Mouse (Mus musculus) left cerebral cortex, adult 11 months (tissue): ENCODE measurements around the gene Amotl1.

Experiments
- DNase-seq: peaks from one replicate; pipeline ENCODE4 v3.0.0; 2022; ENCODE audit warnings: low spot score

Gene Amotl1

DNA sequence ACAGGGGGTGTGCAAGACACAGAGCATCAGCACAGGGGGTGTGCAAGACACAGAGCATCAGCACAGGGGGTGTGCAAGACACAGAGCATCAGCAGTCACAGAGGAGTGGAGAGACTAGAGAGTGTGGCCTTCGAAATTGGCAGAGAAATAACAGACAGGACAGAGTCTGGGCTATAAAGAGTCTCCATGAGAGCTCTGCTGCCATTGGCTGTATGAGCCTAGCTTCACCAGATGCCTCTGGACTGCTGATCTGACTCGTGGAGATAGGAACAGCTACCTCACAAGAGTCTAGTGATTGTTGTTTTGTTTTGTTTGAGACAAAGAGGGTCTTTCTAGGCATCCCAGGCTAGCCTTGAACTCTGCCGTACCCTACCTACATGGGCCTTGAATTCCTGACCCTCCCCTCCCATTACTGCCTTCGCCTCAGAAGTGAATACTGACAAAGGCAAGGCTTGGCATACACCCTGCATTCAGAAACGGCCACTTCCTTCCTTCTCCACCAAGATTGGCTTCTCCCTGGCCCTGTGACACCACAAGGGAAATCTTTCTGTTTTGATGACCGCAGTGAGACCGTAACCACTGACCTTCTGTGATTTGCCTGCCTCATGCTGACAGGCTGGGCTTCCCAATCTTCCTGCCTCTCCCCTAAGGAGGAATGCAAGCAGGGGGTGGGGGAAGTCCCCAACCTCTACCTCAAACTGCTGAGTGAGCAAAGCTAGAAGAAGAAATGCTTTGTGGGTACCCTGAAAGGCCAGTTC, 3.4 kb downstream of the Amotl1 start:
- DNase-seq, result no peak

DNA sequence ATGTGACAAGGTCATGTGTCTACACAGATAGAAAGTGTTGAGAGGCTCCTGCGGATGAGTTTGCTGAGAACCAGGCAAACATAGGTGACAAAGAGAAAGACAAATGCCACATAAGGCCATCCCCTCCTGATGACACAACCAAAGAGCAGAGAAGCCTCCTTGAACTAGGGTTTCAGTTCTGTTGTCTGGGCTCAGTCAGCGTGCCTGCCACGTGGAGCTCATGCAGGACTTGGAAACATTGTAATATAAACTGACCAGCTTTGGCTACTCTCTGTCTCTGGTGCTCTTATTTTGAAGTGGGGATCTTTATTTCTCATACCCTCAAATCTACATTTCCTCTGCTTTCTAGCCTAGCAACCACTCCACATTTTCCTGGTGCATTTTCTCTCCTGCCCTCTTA, 8.6 kb downstream of the Amotl1 start:
- DNase-seq, result no peak

DNA sequence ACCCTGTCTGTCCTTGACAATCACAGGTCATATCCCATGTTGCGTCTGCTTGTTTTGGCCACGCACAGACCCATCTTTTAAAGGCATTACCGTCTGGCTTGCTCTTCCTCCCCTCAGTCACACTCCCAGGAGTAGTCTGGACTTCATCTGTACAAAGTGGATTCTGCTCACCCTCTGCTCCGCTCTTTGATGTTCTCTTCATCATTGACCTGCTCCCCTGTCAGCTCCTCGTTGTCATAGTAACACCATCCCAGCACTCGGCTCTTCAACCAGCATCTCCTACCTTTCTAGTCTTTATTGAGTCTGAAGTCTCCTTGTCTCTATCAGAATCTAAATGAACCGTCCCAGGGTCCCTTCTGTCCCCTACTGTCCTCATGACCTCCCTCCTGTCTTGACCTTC, 9.3 kb downstream of the Amotl1 start:
- no peak for DNase-seq

DNA sequence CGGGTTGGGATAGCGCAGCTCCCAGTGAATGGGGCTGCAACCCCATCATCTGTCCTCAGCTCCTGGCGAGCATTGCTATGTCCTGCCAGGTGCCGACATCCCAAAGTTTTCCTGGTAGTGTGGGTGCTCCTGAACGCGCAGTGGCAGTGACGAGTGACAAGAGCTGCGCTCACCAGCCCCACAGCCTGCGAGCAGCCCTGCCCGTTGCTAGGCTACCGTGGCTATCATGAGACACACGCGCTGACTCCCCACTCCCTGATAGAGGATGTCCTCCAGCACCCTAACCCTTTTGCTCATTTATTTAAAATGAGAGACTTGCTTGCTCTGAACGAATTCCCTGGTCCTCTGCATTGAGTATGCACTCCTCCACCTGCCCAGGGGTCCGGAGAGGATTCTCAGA, 10.7 kb downstream of the Amotl1 start:
- no peak for DNase-seq

DNA sequence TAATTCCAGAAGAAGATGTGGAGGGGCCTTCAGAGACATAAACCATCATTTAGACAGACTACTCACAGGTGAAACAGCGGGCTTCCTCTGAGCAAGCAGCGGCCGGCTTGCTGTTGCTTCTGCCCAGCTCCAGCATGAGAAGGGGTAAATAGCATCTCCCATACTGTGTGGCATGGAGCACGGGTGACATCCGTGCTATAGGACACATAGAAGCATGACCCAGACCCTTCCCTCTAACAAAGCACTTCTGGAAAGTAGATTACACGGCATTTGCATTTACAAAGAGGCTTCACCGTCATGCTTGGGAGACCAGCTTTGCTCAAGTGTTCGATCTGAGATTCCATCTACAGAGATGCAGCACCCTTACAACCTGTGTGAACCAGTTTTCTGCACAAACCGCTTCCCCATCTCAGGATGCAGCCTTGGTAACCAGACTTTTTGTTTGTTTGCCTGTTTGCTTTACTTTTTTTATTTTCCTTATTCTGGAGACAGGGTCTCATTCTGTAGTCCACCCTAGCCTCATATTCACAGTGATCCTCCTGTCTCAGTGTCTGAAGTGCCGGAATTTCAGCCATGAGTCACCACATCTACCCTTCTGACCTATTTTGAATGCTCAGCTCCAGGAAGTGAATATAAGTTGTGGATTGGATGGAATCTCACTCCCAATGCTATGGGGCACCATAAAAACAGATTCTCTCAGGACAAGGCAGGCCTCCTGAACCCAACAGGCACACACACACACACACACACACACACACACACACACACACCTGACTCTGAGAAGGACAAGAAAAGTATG, 12.3 kb downstream of the Amotl1 start:
- DNase-seq, result no peak

DNA sequence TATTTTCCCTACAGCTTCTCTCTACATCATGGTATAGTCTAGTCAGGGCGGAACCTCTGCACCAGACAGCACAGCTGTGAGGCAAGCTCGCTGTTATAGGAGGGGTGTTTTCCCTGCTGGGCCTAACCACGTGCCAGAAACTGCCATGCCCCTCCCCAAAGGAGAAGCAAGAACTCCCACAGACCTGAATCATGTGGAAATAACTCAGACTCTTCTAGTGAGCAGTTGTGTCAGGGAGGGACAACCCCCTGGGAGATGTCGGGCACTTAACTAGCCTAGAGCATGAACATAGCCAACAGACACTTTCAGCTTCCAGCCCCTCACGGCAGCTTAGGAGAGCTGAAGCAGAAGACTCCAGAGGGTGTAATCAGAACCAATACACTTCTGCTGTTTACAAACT, 13.1 kb downstream of the Amotl1 start:
- DNase-seq, result no peak

DNA sequence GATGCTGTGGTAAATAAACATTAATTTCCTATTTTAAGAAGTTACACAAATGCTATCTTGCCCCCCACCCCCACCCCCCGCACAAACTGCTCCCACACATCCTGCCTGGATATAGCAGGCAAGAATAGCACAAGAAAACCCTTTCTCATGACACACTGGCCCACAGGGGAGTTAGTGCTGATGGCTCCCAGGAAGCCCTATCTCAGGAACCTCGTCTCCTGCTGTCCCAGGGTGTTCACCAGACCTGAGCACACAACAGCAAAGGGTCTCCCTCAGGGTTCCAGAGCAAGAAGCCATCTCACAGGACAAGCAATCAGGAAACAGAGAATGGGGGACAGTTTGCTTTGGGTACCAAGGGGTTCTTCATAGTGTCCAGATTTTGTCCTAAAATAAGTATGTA, 17.3 kb downstream of the Amotl1 start:
- no peak for DNase-seq

DNA sequence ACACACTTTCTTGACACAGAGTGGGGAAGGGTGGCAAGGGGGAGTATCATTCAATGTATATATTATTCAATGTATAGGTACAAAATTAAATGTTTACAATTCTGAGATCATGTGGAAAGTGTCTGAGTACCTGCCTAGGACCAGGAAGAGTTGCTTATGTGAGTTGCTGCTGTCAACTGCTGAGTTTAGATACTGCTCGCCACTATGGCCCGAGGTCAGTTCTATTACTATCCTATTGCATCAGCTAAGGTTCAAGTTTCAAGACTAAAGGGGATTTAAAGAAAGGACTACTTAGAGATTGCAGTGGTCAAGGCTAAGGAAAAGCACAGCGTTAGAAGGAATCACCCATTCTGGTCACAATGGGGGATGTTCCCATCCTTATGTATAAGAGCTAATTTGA, 18.9 kb downstream of the Amotl1 start:
- no peak for DNase-seq

DNA sequence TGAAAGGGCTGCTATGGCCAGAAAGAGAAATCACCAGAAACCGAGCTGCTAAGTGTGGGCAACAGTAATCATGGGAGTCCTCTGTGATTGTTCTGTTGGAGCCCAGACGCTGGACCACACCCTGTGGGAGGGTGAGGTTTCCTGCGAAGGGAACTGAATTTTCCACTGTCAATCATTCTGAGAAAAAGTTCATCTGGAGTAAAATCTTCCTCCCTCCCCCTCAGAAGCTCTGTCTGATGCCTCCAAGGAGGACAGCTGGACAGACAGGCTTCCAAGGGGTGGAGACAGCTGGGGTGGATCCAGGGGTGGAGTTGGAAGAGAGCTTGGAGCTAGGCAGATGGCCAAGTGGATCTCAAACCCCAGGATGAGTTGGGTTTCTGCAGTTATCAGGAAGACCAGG, 19.8 kb downstream of the Amotl1 start:
- no peak for DNase-seq

DNA sequence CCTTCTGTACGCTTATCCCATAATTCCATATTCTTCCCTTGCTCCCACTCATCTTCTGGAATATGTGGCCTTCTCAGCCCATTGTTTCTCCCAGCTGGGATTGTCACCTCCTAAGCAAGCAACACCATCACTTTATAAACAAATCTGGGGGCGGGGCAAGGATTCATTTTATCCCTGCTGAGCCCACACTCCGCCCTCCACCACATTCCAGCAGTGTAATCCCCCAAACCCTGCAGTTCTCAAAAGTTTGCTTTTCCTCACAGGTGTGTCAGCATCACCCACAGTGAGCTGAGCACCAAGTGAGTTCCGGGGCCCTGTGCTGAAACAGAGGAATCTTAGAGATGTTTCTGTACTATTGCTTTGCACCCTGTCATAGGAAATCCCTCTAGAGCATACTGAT, 20.9 kb downstream of the Amotl1 start:
- no peak for DNase-seq

DNA sequence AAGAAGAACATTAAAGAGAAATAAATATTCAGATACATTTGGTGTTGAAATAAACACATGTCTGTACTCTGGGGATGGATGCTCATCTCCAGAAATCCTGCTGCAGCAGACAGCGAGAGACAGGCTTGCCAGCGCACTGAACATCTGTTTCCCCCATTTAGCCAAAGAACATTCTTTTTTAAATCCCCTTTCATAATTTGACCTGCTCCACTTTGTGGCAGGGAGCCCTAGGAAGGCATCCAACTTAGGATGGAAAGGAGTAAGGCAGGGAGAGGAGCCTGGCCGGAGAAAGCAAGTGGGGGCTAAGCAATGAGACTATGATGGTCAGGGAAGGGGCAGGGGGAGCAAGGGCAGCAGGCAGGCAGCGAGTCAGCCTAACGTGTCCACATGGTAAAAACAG, 21.6 kb downstream of the Amotl1 start:
- DNase-seq, result no peak

DNA sequence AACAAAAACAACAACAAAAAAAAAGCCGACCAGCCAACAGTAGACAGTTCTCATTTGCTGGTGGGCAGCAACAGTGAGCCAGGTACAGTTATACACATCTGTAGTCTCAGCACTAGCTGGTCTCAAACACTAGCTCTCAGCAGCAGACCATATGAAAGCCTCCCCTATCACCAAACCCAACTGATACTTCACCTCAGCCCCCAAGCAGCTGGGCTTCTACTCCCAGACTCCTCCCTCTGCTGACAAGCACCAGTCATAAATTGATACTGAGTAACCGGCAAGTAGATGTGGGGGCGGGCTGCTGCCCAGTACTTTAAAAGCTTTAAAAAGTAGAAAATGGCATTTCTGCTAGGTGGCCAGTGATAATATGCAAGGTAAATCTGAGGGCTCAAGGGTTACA, 22.0 kb downstream of the Amotl1 start:
- DNase-seq, result no peak

DNA sequence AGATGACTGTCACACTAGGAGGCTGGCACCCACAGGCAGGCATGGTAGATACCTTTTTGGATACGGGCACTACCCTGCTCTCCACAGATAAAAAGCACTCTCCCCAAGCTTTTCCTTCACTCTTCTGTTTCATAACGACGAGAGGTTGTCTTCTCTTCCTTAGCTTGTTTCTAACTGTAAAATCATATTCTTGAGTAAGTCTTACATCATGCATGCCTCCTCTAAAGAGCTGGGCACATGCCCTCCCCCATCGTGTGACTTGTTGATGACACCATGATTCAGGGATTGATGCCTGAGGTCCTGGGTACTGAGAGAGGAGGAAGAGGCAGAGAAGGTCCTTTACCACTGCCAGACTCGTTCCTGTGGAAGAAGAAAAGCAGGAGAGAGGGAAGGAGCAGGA, 24.7 kb downstream of the Amotl1 start:
- no peak for DNase-seq

DNA sequence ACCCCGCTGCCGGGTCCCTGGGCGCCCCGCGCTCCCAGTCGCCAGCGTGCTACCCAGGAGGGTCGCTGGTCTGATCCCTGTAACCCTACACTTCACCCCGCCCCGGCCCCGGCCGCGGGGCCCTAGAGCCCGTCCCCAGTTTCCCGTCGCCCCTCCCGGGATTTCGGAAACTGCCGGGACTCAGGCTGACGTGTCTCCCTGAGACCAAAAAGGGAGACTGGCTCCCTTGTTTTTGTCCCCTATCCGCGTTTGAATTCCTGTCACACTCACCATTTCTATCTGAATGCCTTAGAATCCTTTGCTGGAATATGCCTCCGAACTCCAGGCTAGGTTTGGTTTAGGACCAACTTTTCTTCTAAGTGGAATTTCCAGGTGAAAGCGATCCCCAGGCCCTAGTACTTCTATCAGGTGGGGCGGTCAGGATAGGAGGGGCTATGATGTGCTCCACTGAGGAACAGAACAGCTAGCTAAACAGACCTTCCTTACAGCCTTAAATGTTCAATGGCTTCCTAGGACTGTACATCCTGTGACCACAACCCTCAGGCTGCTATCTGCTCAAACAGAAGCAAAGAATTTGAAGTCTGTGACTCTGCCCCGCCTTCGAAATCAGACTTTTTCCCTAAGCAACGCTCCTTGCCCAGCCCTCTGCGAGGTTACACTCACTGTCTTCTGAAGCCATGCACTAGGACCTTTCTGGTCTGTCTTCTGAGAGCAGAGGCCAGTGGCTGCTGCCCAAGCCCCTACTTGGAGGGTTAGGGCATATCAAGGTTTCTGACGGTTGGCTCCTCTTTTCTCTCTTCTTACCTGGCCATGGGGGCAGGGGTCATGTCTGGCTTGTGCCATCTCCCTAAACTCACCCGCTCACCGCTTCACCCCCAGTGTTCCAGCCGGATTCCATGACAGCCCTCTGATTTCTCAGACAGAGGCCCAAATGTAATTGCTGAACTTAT, 29.6 kb downstream of the Amotl1 start:
- DNase-seq, result no peak

DNA sequence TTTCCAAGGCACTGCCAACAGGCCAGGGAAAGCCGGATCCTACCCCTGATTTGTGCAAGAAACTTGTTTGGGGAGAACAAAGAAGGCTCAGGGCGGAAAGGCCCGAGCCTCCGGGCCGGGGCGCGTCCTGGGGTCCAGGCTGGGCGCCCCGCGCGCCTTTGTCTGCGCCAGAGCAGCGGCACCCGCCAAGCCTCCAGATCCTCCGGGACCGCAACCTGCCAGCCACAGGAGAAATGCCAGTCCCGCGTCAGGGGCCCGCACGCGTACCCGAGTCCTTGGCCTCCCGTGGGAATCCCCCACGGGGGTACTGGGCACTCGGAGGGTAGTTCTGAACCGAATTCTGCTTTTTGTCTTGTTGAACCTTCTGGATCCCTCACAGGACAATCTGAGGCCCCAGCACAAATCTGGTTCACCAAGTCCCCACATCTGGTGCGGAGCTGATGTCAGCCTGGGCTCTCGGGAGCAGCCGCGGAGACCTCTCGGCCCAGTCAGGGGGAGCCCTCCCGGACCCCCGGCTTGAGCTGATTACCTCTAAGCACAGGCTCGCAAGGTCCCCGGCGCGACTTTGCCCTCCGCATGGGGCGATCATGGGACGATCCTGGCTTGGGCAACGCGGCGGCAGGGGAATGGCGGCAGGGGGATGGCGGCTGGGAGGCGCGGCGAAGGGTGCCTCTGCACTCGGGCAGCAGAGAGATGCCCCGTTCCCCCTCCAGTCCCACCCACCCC, 30.5 kb downstream of the Amotl1 start:
- DNase-seq, result no peak

DNA sequence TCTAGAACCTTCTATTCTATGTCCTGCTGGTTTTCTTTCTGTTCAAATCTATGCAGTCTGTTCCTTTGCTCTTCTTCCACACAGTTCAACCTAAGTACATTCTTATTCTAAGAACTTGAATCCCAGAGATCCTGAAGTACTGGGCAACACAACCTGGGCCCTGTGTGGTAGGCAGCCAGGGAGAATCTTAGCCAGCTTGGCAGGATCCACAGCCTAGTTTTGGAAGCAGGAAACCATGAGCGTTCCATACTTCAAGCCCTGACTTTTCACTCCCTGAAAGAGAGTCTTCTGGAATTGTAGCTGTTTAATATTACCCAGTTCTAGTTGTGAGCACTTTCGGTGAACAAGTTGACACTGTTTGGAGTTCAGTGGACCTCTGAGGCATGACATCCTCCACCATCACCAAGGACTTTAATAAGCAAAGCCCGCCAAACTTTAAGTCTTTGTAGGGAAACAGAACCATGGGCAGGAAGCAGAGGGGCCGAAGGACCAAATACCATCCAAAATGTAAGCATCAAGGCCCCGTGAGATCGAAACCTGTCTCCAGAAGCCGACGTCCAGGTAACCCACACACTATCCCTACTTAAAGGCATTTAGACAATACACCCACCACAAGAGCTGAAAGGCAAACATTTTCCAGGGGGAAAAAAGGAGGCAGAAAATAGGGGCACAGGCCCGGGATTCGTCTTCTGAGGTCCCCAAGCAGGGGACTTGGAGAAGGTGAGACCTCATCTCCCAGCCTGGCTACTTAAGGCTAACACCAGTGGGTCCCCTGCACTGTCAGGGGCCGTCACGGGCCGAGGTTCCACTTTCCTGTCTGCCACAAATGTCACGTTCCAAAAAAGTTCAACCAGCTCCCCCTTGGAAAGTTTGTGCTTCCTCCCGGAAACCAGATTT, 31.3 kb downstream of the Amotl1 start:
- no peak for DNase-seq

DNA sequence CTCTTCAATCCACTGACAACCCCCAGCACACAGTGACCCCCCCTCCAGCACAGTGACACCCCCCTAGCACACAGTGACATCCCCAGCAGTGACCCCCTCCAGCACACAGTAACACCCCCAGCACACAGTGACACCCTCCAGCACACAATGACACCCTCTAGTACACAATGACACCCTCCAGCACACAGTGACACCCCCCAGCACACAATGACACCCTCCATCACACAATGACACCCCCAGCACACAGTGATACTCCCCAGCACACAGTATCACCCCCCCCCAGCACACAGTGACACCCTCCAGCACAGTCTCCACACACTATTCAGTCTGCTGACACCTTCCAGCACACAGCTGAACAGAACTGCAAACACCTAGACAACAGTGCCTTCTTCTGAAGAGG, 32.3 kb downstream of the Amotl1 start:
- DNase-seq, result no peak

DNA sequence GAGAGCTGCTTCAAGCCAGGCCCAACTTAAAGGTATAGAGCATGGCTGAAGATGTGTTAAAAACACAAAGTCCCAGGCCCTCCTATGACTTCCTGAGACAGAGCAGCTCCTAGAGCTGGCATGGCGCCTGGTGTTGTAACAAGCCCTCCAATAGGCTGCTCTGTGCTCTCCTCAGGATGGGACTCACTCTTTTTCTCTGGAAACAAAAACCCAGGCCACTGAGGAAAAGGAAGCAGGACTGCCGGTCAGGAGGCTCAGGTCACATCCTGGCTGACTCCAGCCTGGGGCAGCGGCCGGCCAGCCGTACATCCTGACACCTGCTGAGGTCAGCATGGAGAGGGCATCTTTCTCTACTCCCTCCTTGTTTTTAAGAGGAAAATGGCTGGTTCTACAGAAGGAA, 36.3 kb downstream of the Amotl1 start:
- DNase-seq, result no peak

DNA sequence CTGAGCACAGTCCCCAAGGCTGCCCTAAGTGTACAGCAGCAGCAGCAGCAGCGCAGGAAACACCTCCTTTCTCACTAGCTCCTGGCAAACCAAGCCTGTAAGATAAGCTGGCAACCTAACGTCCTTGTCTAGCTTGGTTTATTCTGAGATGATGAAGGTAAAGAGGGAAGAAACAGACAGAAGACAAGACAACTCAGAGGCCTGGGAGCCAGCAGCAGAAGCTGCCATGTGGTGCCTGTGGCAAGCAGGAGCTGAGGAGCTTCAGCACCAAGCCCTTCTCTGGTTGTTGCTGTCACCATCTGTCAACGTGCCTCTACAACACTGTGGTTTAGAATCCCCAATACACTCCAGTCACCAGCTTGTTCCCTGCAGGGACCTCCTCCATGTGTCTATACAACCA, 37.4 kb downstream of the Amotl1 start:
- no peak for DNase-seq

DNA sequence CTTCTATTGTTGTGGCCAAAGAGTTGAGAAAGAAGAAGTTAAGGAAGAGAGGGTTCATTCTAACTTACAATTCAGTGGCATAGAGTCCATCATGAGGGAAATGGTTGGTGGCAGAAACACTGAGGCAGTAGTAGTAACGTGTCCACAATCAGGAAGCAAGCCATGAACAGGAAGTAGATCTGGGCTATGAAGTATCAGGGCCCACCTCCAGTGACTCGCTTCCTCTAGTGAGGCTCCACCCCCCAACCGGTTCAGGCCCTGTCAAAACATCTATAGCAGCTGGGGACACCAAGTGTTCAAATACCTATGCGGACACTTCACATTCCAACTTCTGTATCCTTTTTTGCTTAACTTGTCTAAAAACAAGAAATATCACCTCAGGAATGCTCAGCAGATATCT, 38.9 kb downstream of the Amotl1 start:
- DNase-seq, result no peak

DNA sequence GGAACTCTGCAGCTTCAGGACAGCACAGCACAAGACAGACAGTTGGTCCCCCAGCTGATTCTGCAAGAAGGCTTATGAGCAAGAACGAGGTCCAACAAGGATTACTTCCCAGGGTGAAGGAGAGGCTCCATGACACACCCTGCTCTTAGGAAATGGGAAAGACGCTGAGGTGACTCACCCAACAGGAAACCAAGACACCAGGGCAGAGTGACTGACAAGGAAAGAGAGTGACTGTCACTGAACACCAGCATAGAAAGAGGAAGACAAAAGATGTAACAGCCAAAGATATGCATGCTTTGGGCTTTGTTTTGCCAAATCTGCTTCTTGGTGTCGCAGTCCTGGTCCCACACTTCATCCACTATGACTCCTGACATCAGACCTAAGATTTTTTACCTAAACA, 40.5 kb downstream of the Amotl1 start:
- DNase-seq, result no peak
